Mouse (Mus musculus) lung, postnatal 14 days (tissue): ENCODE results near the gene Nbea.

Experiments
- DNase-seq: peaks from one replicate; pipeline ENCODE4 v3.0.0; 2021

The Nbea gene

GRCm38 (mm10) chr3:55587434-55587971 lies 596.0 kb downstream of the Nbea start:
- no peak for DNase-seq
